Mouse (Mus musculus) kidney, embryonic 16.5 days (tissue): ENCODE data around the gene Sdhc. TPM values are rescaled to one million over a fixed set of nuclear protein-coding genes. Genes with fewer than 3 reads are reported as not detected.
A peak's percentile ranks its signal among the peaks of the same experiment; 100 is the strongest.

ENCODE experiments used
- ATAC-seq: fragments of 200-750 bp; cut with Nextera tagmentation; 2 replicates; pipeline ENCODE4 v1.8.0; 2017; ENCODE audit warnings: moderate TSS enrichment; ENCODE audit not compliant: low FRiP score, low TSS enrichment
- H3K27ac ChIP-seq: fragments of 300-500 bp; sonication (generic); 2 replicates; pipeline ENCODE4 v1.5.1; 2014; ENCODE audit warnings: low read length
- H3K27me3 ChIP-seq: fragments of 300-500 bp; sonication (generic); 2 replicates; pipeline ENCODE4 v1.6.1; 2014; ENCODE audit warnings: low read length, control low read depth, mixed read lengths; ENCODE audit not compliant: insufficient read depth
- H3K36me3 ChIP-seq: fragments of 300-500 bp; sonication (generic); 2 replicates; pipeline ENCODE4 v1.6.1; 2014; ENCODE audit warnings: low read length, control low read depth, mixed read lengths; ENCODE audit not compliant: insufficient read depth
- H3K4me1 ChIP-seq: fragments of 300-500 bp; sonication (generic); 2 replicates; pipeline ENCODE4 v1.6.1; 2014; ENCODE audit warnings: low read length, control low read depth, mixed read lengths; ENCODE audit not compliant: insufficient read depth
- H3K4me2 ChIP-seq: fragments of 300-500 bp; sonication (generic); replicated peaks from 2 replicates; pipeline ENCODE4 v1.6.1; 2014; ENCODE audit warnings: low read depth, low read length
- H3K4me3 ChIP-seq: fragments of 300-500 bp; sonication (generic); 2 replicates; pipeline ENCODE4 v1.5.1; 2014; ENCODE audit warnings: mild to moderate bottlenecking, low read length
- H3K9ac ChIP-seq: fragments of 300-500 bp; sonication (generic); replicated peaks from 2 replicates; pipeline ENCODE4 v1.6.1; 2014; ENCODE audit warnings: low read length
- H3K9me3 ChIP-seq: fragments of 300-500 bp; sonication (generic); 2 replicates; pipeline ENCODE4 v1.6.1; 2016; ENCODE audit warnings: low read length, control low read depth
- WGBS: fragments of 180-500 bp; shearing (Covaris S2); extraction: QIAGEN DNeasy Blood & Tissue Kit; methylation state at CpG from one replicate; pipeline ENCODE4 v1.1.7; 2014; 5-methylcytosine and 5-hydroxymethylcytosine counted together
- polyA plus RNA-seq: library from polyadenylated mRNA; unstranded; fragments of >200 nt; fragmentation: Nextera tagmentation; extraction: Ambion mirVana; gene quantifications from 2 replicates; pipeline ENCODE4 v1.2.1, GENCODE M21; 2015

Sdhc gene
- polyA plus RNA-seq, 1 experiment from 2014 or later = 340 TPM

GRCm38 (mm10) chr1:171109620-171110019, 40.8 kb downstream of the Sdhc start:
- Histone ChIP-seq H3K36me3 (no peaks in the 10 kb centered on the region), H3K27me3 (no peaks in the 10 kb centered on the region), H3K9ac (no peak overlapping the region), H3K4me1 (peaks cover 14% of the 10 kb centered on the region), H3K4me2 (no peak overlapping the region), H3K27ac (no peak overlapping the region), H3K9me3 (no peaks in the 10 kb centered on the region), H3K4me3 (no peak overlapping the region)
- WGBS = 40% methylated on average over 9 of the region's 9 CpGs
- no peak for ATAC-seq

DNA sequence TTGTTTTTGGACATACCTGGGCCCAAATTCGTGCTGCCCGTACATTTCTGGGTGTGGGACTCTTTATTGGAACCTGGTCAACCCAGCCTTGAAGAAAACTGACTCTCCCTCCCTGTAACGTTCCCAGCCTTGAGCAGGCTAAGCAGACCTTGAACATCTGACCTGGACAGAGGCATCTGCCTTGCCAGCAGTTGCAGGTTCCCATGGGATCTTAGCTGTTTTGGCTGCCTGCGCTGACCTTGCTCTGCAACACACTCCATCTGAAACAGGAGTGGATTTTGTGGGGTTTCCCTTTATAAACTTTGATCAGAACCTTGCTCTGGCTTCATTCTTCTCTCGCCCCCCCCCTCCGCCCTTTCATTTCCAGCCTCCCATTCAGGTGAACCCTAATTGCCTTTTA, 45.2 kb downstream of the Sdhc start:
- no peaks in the 10 kb centered on the region for H3K9me3 ChIP-seq
- H3K9ac ChIP-seq = no peak overlapping the region
- H3K36me3 ChIP-seq = no peaks in the 10 kb centered on the region
- H3K4me3 ChIP-seq = no peak overlapping the region
- no peak for ATAC-seq
- 73% methylated on average over 6 of the region's 6 CpGs for WGBS
- peaks cover 7% of the 10 kb centered on the region; the same call in 1 of the 2 replicates for H3K4me1 ChIP-seq
- no peak overlapping the region for H3K27ac ChIP-seq
- H3K27me3 ChIP-seq = no peaks in the 10 kb centered on the region
- H3K4me2 ChIP-seq = no peak overlapping the region

DNA sequence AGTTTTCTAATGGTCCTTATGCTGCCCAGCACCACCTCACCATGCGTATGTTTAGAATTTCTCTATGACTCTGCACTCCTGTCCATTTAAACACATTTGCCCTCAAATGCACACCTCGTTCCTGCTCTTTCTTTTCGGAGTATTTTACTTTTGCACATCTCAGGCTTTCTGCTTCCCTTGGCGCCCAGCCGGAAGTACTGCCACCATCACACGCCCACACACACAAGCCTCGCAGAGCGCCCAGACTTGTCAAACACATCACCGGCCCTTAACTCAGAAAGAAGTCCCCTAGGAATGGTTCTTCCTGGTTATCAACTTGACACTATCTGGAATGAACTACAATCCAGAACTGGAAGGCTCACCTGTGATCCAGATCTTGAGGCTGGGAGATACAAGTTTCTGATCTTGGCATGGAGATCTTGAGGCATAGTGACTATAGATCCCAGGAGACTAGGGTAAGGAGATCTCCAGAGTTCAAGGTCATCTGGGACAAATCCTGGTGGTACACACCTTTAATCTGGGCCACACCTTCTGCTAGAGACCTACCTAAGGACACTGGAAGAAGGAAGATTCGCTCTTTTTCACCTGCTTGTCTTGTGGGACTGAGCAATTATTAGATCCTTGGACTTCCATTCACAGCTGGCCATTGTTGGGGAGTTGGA, 47.1 kb downstream of the Sdhc start:
- Histone ChIP-seq H3K27me3 (no peaks in the 10 kb centered on the region), H3K4me2 (peak overlapping the region; percentile 66), H3K4me1 (peaks cover 7% of the 10 kb centered on the region; the same call in 1 of the 2 replicates), H3K36me3 (no peaks in the 10 kb centered on the region), H3K27ac (no peak overlapping the region), H3K4me3 (peak overlapping the region; percentile 75), H3K9me3 (0 out of 2 replicates have a peak, but pooled peaks cover 4% of the 10 kb centered on the region), H3K9ac (peak overlapping the region; percentile 51)
- peak; percentile 22 for ATAC-seq
- WGBS = 8% methylated on average over 10 of the region's 10 CpGs

GRCm38 (mm10) chr1:171102547-171103177, 47.7 kb downstream of the Sdhc start:
- Histone ChIP-seq H3K4me3 (peak overlapping the region; percentile 75), H3K27ac (peak overlapping the region; percentile 71; the same call in 1 of the 2 replicates), H3K27me3 (no peaks in the 10 kb centered on the region), H3K9ac (peak overlapping the region; percentile 69), H3K4me1 (peaks cover 7% of the 10 kb centered on the region; the same call in 1 of the 2 replicates), H3K9me3 (0 out of 2 replicates have a peak, but pooled peaks cover 4% of the 10 kb centered on the region), H3K36me3 (no peaks in the 10 kb centered on the region), H3K4me2 (peak overlapping the region; percentile 66)
- ATAC-seq = peak; percentile 90
- under 1% methylated on average over 35 of the region's 35 CpGs for WGBS

DNA sequence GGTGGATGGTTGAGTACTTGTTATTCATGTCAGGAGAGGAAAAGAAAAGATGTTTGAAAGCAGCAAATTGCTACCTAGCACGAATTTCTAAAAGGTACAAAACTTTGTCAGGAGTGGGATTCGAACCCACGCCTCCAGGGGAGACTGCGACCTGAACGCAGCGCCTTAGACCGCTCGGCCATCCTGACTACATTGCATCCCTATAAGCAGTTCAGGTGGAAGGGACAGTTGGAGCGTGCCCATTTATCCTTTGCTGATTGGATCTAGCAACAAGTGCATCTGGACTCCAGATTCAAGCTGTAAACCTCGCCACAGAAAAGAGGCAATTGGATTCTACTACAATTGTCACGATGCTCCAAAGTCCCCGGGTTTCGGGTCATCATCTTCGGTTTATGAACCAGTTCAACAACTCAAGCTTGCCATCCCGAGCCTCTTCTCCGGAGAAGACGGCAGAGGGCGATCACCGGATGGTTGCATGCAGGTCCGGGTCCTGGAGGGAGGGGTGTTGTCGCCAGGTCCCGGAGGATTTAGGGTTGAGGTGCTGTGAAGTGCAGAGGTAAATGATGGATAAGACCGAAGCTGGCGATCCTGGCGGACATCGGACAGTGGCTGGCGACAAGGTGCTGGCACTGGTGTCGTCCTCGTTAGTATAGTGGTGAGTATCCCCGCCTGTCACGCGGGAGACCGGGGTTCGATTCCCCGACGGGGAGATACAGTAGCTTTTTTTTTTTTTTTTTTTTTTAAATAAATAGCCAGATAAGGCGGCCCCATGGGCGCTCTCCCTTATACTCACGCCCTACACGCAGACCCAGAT, 48.5 kb downstream of the Sdhc start:
- peaks cover 7% of the 10 kb centered on the region for H3K4me1 ChIP-seq
- H3K9me3 ChIP-seq = 0 out of 2 replicates have a peak, but pooled peaks cover 4% of the 10 kb centered on the region
- peak overlapping the region; percentile 75 for H3K4me3 ChIP-seq
- ATAC-seq = peak; percentile 90
- no peaks in the 10 kb centered on the region for H3K27me3 ChIP-seq
- H3K27ac ChIP-seq = peak overlapping the region; percentile 71; the same call in 1 of the 2 replicates
- WGBS = under 1% methylated on average over 40 of the region's 40 CpGs
- H3K4me2 ChIP-seq = peak overlapping the region; percentile 66
- peak overlapping the region; percentile 69 for H3K9ac ChIP-seq
- H3K36me3 ChIP-seq = no peaks in the 10 kb centered on the region

DNA sequence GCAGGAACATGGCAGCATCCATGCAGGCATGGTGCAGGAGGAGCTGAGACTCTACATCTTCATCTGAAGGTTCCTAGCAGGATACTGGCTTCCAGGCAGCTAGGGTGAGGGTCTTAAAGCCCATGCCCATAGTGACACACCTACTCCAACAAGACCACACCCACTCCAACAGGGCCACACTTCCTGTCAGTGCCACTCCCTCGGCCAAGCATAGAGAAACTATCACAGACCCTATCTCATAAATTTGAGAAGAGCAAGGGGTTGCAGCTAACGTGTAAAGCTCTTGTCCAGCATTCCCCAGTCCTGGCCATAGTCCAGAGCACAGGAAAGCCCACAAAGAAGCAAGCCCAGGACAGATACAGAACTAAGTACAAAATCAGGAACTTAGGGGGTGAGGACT, 49.4 kb downstream of the Sdhc start:
- Histone ChIP-seq H3K9ac (no peak overlapping the region), H3K27ac (no peak overlapping the region), H3K36me3 (no peaks in the 10 kb centered on the region), H3K27me3 (no peaks in the 10 kb centered on the region), H3K9me3 (0 out of 2 replicates have a peak, but pooled peaks cover 4% of the 10 kb centered on the region), H3K4me2 (no peak overlapping the region), H3K4me3 (no peak overlapping the region), H3K4me1 (peaks cover 15% of the 10 kb centered on the region)
- WGBS = 37% methylated on average over 2 of the region's 2 CpGs
- no peak for ATAC-seq

GRCm38 (mm10) chr1:171097612-171098011, 52.8 kb downstream of the Sdhc start:
- Histone ChIP-seq H3K9me3 (0 out of 2 replicates have a peak, but pooled peaks cover 4% of the 10 kb centered on the region), H3K9ac (no peak overlapping the region), H3K36me3 (no peaks in the 10 kb centered on the region), H3K4me2 (no peak overlapping the region), H3K27ac (no peak overlapping the region), H3K27me3 (no peaks in the 10 kb centered on the region), H3K4me1 (peaks cover 8% of the 10 kb centered on the region), H3K4me3 (no peak overlapping the region)
- WGBS = 51% methylated on average over 2 of the region's 2 CpGs
- no peak for ATAC-seq

DNA sequence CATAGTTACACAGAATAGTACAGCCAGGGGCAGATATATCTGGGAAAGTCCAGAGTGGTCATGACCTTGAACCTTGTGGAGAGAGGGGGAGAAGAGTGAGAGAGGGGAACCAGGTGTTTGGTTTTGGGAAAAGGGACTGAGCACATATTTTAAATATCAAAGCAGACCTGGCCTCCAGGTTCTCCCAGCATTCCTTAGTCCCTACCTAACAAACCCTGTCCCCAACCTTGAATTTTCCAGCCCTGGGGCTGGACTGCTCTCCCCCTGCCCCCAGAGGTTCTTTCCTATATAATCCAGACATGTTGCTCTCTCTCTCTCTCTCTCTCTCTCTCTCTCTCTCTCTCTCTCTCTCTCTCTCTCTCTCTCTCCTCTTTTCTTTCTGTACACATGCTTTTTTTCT, 53.3 kb downstream of the Sdhc start:
- ATAC-seq = no peak
- Histone ChIP-seq H3K9me3 (0 out of 2 replicates have a peak, but pooled peaks cover 4% of the 10 kb centered on the region), H3K36me3 (no peaks in the 10 kb centered on the region), H3K9ac (no peak overlapping the region), H3K4me3 (no peak overlapping the region), H3K27me3 (no peaks in the 10 kb centered on the region), H3K27ac (no peak overlapping the region), H3K4me2 (no peak overlapping the region), H3K4me1 (peaks cover 8% of the 10 kb centered on the region)

- no peak overlapping the region for H3K27ac ChIP-seq
Measured at GRCm38 (mm10) chr1:171096110-171096964, 54.1 kb downstream of the Sdhc start.

More at GRCm38 (mm10) chr1:171096110-171096964, 54.1 kb downstream of the Sdhc start:
- Histone ChIP-seq H3K36me3 (no peaks in the 10 kb centered on the region), H3K4me3 (peak overlapping the region; percentile 15; the same call in 1 of the 2 replicates), H3K9ac (no peak overlapping the region), H3K4me2 (peak overlapping the region; percentile 43), H3K9me3 (0 out of 2 replicates have a peak, but pooled peaks cover 4% of the 10 kb centered on the region), H3K4me1 (peaks cover 8% of the 10 kb centered on the region), H3K27me3 (no peaks in the 10 kb centered on the region)
- peak; percentile 55; the same call in 1 of the 2 replicates for ATAC-seq
- WGBS = 14% methylated on average over 10 of the region's 10 CpGs
